Mouse (Mus musculus): ENCODE measurements around the gene Msh5. TPM values are rescaled to one million over a fixed set of nuclear protein-coding genes. Genes with fewer than 3 reads are reported as not detected.

Gene Msh5
- total and polyA plus RNA-seq, 3 experiments = 26.3 to 29.0 TPM; not detected in 1

DNA sequence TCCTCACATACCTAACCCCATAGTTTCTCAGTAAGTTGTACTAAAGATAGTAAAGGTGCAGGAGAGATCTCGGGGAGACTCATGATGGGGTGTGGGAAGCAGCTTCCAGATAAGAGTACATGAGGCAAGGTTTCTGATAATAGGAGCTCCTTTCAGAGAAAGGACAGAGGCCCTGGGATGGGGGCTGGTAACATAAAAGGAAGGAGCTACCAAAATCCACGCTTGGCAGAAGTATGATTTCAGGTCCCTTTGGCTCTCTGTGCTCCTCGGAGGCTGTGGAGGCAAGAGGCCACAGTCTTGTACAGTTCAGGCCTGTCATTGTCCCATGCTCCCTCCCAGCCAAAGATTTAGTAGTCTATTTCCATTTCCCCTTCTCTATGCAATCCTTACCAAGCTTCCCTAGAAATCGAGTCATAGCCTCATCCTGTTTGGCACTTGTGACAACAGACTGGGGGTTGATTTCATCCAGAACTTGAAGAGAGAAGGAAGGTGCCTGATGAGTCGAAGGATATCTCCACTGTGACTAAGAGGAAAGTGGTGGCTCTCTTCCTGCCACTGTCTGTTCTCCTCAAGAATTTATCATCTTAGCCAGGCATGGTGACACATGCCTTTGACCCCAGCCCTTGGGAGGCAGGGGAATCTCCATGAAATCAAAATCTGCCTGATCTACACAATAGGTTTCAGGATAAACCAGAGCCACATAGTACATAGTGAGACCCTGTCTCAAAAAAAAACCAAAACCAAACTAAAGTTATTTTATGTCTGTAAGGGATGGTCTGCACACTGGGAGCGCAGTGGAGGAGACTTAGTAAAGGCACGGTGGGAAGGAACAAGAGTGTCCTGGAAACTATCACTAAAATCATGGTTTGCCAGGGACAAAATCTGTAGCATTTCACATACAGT, 1.4 kb downstream of the Msh5 start (continued):
- TF ChIP-seq E2F4 (IDR thresholded peaks at IDR 0.05; ENCODE audit: borderline replicate concordance, low read depth, low read length) = no peak
- TF ChIP-seq TCF12 (IDR thresholded peaks at IDR 0.05; ENCODE audit: low read depth, low read length) = peak; percentile 75
- no peak for TF ChIP-seq MAFK (IDR thresholded peaks at IDR 0.05; ENCODE audit: borderline replicate concordance, low read depth, low read length)
- TF ChIP-seq CHD1 (IDR thresholded peaks at IDR 0.05; ENCODE audit: low read depth, low read length) = 0 out of 2 replicates have a peak, but pooled peaks have one; percentile 56
- no peak for TF ChIP-seq POLR2AphosphoS2 (IDR thresholded peaks at IDR 0.05; ENCODE audit: low read length)

DNA sequence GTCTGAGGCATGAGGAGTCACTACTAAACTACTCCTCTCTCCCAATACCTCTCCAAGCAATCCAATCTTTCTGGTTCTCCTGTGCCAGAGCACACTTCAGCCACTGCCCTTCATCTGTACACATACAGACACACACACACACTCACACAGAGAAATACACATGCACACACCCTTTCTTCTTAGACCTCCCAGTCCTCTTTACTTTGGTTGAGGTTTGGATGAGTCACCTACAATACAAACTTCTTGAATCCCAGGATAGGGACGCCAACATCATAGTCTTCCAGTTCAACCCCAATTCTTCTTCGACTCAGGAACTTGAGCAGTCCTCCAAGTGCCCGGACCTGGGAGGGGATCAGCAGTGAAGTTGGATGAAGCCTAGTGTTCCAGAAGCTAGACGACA, 2.8 kb downstream of the Msh5 start:
- DNase-seq (ENCODE audit: low read depth, low spot score) = no peak
- no peak overlapping the region for H3K4me3 ChIP-seq (ENCODE audit: control insufficient read depth in 1 of 2, insufficient read depth in 1 of 2, low read depth in 2 of 2, low read length in 2 of 2)
- peaks cover 0 to 34% of the 10 kb centered on the region in 2 experiments; a peak in 2 of 4 replicates for H3K36me3 ChIP-seq (ENCODE audit: control insufficient read depth in 1 of 2, insufficient read depth in 2 of 2, low read length in 2 of 2)
- TF ChIP-seq MYB (IDR thresholded peaks at IDR 0.05; ENCODE audit: low read depth, low read length) (no peak), MEF2A (IDR thresholded peaks at IDR 0.05; ENCODE audit: extremely low read depth, insufficient replicate concordance, low read depth, low read length, poor library complexity, severe bottlenecking) (no peak), MAX (IDR thresholded peaks at IDR 0.05; ENCODE audit: low read length) (no peak), CTCF (IDR thresholded peaks at IDR 0.05 in 2 of 3, conservative IDR thresholded peaks at IDR 0.05 in 1 of 3; ENCODE audit: control insufficient read depth in 1 of 3, insufficient read depth in 1 of 3, low read depth in 2 of 3, low read length in 3 of 3, poor library complexity in 1 of 3, severe bottlenecking in 1 of 3) (no peak), POLR2AphosphoS5 (IDR thresholded peaks at IDR 0.05; ENCODE audit: borderline replicate concordance, low read depth, low read length) (no peak), GABPA (IDR thresholded peaks at IDR 0.05; ENCODE audit: low read depth, low read length) (no peak), ELF1 (IDR thresholded peaks at IDR 0.05; ENCODE audit: low read depth, low read length) (no peak), KAT2A (conservative IDR thresholded peaks at IDR 0.05; ENCODE audit: low read depth, low read length) (no peak), MAZ (IDR thresholded peaks at IDR 0.05; ENCODE audit: low read depth, low read length) (no peak), POLR2AphosphoS2 (IDR thresholded peaks at IDR 0.05; ENCODE audit: low read length) (no peak), UBTF (IDR thresholded peaks at IDR 0.05; ENCODE audit: borderline replicate concordance, insufficient read depth, low read depth, low read length) (no peak), RAD21 (IDR thresholded peaks at IDR 0.05; ENCODE audit: low read depth, low read length) (no peak), MYC (IDR thresholded peaks at IDR 0.05; ENCODE audit: low read depth, low read length) (no peak)
- peak overlapping the region; percentile 15; the same call in 1 of the 2 replicates for H3K27ac ChIP-seq (ENCODE audit: control insufficient read depth, low read depth, low read length)
- H3K9ac ChIP-seq (ENCODE audit: control insufficient read depth, low read depth, low read length, poor library complexity, severe bottlenecking) = no peak overlapping the region
- no peaks in the 10 kb centered on the region for H3K27me3 ChIP-seq (ENCODE audit: control insufficient read depth in 1 of 2, insufficient read depth in 2 of 2, low read length in 2 of 2)
- H3K79me2 ChIP-seq (ENCODE audit: control insufficient read depth, insufficient read depth, low read length, poor library complexity) = peaks cover 2% of the 10 kb centered on the region; the same call in 1 of the 2 replicates
- H3K4me1 ChIP-seq (ENCODE audit: control insufficient read depth in 1 of 2, insufficient read depth in 2 of 2, low read length in 2 of 2) = peaks cover 7 to 49% of the 10 kb centered on the region in 2 experiments
- H3K9me3 ChIP-seq (replicated peaks; ENCODE audit: insufficient read depth, low read length) = no peaks in the 10 kb centered on the region

Measured in MEL (cell line).